Mouse (Mus musculus) MEL (cell line): ENCODE results near the gene Pde10a.

Source experiments
- BHLHE40 ChIP-seq: IDR thresholded peaks from 2 replicates; pipeline ENCODE4 v1.6.1; 2012; ENCODE audit warnings: low read depth, mild to moderate bottlenecking, inconsistent platforms, low read length, improper control_type of control experiment, borderline replicate concordance
- CHD2 ChIP-seq: IDR thresholded peaks from 2 replicates; pipeline ENCODE4 v1.6.1; 2011; ENCODE audit warnings: low read length, improper control_type of control experiment
- CTCF ChIP-seq, 3 experiments: IDR thresholded peaks in 2 of 3; conservative IDR thresholded peaks in 1 of 3; 2 replicates each; pipeline ENCODE4 v1.5.1; 2011 to 2012; ENCODE audit warnings: low read length in 3 of 3, low read depth in 2 of 3, mild to moderate bottlenecking in 2 of 3, improper control_type of control experiment in 1 of 3, inconsistent platforms in 1 of 3, mixed read lengths in 1 of 3, moderate library complexity in 1 of 3; ENCODE audit not compliant: control insufficient read depth in 1 of 3, insufficient read depth in 1 of 3, poor library complexity in 1 of 3, severe bottlenecking in 1 of 3
- ELF1 ChIP-seq: IDR thresholded peaks from 2 replicates; pipeline ENCODE4 v1.6.1; 2014; ENCODE audit warnings: low read depth, mild to moderate bottlenecking, inconsistent platforms, low read length, improper control_type of control experiment, moderate library complexity
- GATA1 ChIP-seq: IDR thresholded peaks from 2 replicates; pipeline ENCODE4 v1.6.1; 2011; ENCODE audit warnings: low read depth, low read length, improper control_type of control experiment
- MAFK ChIP-seq: IDR thresholded peaks from 2 replicates; pipeline ENCODE4 v1.6.1; 2011; ENCODE audit warnings: low read depth, mild to moderate bottlenecking, low read length, improper control_type of control experiment, borderline replicate concordance
- NELFE ChIP-seq: IDR thresholded peaks from 2 replicates; pipeline ENCODE4 v1.6.1; 2011; ENCODE audit warnings: low read depth, low read length, improper control_type of control experiment
- POLR2A ChIP-seq, 2 experiments: IDR thresholded peaks; 2 replicates each; pipeline ENCODE4 v1.6.1; 2011 to 2012; ENCODE audit warnings: low read length in 2 of 2, mild to moderate bottlenecking in 2 of 2, control low read depth in 1 of 2, improper control_type of control experiment in 1 of 2, low read depth in 1 of 2, moderate library complexity in 1 of 2; ENCODE audit not compliant: control insufficient read depth in 1 of 2, insufficient read depth in 1 of 2, poor library complexity in 1 of 2
- SMC3 ChIP-seq: IDR thresholded peaks from 2 replicates; pipeline ENCODE4 v1.6.1; 2011; ENCODE audit warnings: low read depth, low read length, improper control_type of control experiment
- TAL1 ChIP-seq: IDR thresholded peaks from 2 replicates; pipeline ENCODE4 v1.6.1; 2012; ENCODE audit warnings: mild to moderate bottlenecking, inconsistent platforms, low read length, moderate library complexity, mixed read lengths
- ZC3H11A ChIP-seq: IDR thresholded peaks from 2 replicates; pipeline ENCODE4 v1.6.1; 2012; ENCODE audit warnings: low read depth, mild to moderate bottlenecking, inconsistent platforms, low read length, improper control_type of control experiment
- ZMIZ1 ChIP-seq: IDR thresholded peaks from 2 replicates; pipeline ENCODE4 v1.6.1; 2012; ENCODE audit warnings: low read depth, mild to moderate bottlenecking, inconsistent platforms, low read length, improper control_type of control experiment, moderate library complexity
- ZNF384 ChIP-seq: IDR thresholded peaks from 2 replicates; pipeline ENCODE4 v1.6.1; 2012; ENCODE audit warnings: low read depth, mild to moderate bottlenecking, inconsistent platforms, low read length, improper control_type of control experiment

DNA sequence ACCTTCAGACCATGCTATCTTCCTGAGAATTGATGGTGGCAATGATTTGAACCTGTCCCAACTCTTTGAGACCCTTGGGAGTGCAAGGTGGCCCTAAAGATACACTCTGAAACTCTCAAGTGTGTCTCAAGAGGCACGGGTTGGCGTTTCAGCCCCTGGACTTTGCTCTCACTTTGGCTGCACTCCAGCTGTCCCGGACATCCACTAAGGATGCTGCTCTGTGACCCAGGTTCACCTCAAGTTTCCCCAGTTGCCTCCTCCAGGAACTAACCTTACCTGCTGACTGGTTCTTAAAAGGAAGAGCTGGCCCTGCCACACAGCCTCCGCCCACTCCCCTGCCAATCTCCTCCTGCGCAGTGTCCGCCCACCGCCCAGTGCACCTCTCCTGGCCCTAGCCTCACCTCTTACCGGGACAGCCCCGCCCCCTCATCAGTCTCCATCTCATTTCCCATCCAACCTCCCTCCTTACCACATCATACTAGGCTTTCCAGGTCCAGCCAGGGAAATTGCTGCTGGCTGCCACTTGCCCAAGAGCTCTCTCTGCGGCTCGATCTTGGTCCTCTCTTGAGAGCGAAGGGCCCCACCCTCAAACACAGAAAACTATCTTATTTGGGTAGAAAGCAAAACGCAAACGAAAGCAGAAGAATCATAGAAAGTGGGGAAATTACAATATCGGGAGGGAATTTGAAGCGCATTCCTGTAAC, 133.7 kb downstream of the Pde10a start:
- TF ChIP-seq GATA1 (no peak), ZMIZ1 (no peak), CTCF (IDR thresholded peaks at IDR 0.05 in 2 of 3, conservative IDR thresholded peaks at IDR 0.05 in 1 of 3; ENCODE audit: control insufficient read depth in 1 of 3, insufficient read depth in 1 of 3, low read depth in 2 of 3, low read length in 3 of 3, poor library complexity in 1 of 3, severe bottlenecking in 1 of 3) (no peak), CHD2 (no peak), NELFE (no peak), MAFK (no peak), TAL1 (no peak), SMC3 (no peak), ZC3H11A (no peak), POLR2A (IDR thresholded peaks at IDR 0.05; ENCODE audit: control insufficient read depth in 1 of 2, insufficient read depth in 1 of 2, low read depth in 1 of 2, low read length in 2 of 2, poor library complexity in 1 of 2) (no peak), BHLHE40 (no peak), ZNF384 (no peak), ELF1 (no peak)
